Mouse (Mus musculus) adrenal gland, postnatal 4 days (tissue): ENCODE measurements around the gene Lyz1. TPM values are rescaled to one million over a fixed set of nuclear protein-coding genes. Genes with fewer than 3 reads are reported as not detected.
"Not testable (repeated sequence)": the region's sequence is repeated elsewhere in the genome, so short reads cannot be mapped to it uniquely, and the experiment has no call there.

Experiments
- DNase-seq, 2 experiments: peaks; one replicate each; pipeline ENCODE4 v3.0.0; 2021 to 2022; ENCODE audit warnings: low spot score in 2 of 2, mixed read lengths in 2 of 2
- total RNA-seq, 2 experiments: library from RNA; stranded (reverse); gene quantifications; 2 replicates each; pipeline ENCODE4 v1.2.3; 2021

Gene Lyz1
- total RNA-seq, 2 experiments from 2014 or later: 6.8 to 8.3 TPM

- DNase-seq: no peak
These were observed 4.3 kb downstream of the Lyz1 start for GRCm38 (mm10) chr10:117288197-117289033.

- DNase-seq: no peak
These were observed 5.3 kb downstream of the Lyz1 start for GRCm38 (mm10) chr10:117287226-117287850.

- DNase-seq: no peak
These were observed 6.2 kb downstream of the Lyz1 start for GRCm38 (mm10) chr10:117286366-117286970.

GRCm38 (mm10) chr10:117285584-117285983, 7.1 kb downstream of the Lyz1 start:
- not testable (repeated sequence) for DNase-seq

GRCm38 (mm10) chr10:117284578-117285520, 7.8 kb downstream of the Lyz1 start:
- no peak for DNase-seq

GRCm38 (mm10) chr10:117283871-117284577, 8.6 kb downstream of the Lyz1 start:
- DNase-seq: no peak

DNA sequence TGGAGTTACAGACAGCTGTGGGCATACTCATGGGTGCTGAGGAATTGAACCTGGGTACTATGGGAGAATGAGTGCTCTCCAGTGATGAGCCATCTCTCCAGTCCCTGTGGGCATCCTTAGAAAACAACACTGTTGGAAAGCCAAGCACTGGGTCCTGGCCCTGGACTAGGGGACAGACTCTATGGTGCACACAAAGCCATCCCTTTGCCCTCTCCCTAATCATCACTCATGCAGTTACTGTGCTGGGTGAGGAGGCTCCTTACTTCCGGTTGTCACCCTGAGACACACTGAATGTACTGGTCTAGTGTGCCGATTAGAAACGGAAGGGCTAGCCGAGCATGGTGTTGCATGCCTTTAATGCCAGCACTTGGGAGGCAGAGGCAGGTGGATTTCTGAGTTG, 9.5 kb downstream of the Lyz1 start:
- not testable (repeated sequence) for DNase-seq

DNA sequence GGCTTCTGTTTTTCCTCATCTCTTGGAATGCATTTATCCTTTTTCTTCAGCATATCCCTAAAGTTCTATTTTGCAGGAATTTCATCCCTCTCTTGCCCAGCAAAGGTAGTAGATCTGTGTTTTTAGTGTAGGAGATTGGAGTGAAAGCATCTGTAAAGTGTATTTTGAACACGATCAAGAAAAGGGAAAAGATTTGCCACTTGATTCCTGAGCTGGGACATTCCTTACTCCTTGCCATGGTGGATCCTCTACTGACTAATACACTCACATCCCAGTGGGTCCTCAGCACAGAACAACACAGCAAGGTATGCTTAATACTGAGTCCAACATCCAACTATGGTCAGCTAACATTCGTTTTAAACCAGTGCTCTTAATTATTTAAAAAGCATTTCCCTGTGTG, 10.1 kb downstream of the Lyz1 start:
- DNase-seq: no peak

- DNase-seq: no peak
These were observed 10.6 kb downstream of the Lyz1 start, which contains the start of gene Lyz2 for GRCm38 (mm10) chr10:117282049-117282448. Lyz2 (minus strand) TSS chr10:117282321.

DNA sequence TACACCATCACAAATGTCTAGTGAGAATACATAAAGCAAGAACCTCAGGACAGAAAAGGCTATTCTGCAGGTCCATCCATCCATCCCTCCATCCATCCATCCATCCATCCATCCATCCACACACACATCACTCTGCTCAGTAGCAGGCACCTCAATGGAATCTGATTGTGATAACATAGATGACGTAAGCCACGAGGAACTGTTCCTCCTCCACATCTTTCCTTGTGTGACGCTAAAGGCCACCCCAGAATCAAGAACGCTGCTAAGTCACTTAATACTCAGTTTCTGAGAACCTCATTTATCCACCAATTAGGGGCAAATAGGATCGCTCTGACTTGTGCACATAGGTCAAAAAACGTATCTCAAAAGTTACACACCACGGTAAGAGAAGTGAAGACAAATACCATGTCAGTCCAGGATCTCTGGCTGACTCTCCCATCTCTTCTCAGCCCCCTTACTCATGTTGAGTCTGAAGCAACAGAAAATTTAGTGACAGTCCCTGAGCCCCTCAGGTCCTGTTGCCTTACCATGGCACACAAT, 11.2 kb downstream of the Lyz1 start:
- DNase-seq: no peak

DNA sequence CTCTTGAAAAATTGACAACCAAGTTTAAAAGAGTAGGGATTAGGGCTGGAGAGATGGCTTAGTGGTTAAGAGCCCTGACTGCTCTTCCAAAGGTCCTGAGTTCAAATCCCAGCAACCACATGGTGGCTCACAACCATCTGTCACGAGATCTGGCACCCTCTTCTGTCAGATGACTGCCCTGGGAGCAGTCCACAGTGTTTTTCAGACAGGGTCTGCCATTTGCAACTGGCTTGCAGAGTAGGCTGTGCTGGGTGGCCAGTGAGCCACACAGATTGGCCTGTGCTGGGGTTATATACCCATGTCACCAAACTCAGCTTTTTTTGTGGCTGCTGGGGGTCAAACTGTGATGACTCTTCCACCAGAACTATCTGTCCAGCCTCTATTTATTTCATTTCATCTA, 12.7 kb downstream of the Lyz1 start:
- no peak for DNase-seq

GRCm38 (mm10) chr10:117278510-117278909, 14.2 kb downstream of the Lyz1 start:
- DNase-seq: not testable (repeated sequence)

DNA sequence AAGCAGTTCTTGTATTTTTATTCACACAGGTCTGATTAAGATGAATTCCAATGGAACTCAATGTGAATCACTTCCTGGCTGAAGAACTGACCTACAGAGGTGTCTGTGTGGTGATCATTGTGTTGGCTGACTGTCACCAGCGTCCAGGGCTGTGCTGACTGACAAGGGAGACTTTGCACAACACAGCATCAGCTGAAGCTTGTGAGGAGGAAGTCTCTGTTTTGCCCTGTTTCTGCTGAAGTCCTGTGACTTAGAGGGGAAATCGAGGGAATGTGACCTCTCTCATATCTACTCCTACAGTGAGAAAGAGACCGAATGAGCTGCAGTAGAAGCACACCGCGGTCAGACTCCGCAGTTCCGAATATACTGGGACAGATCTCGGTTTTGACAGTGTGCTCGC, 14.9 kb downstream of the Lyz1 start:
- DNase-seq: not testable (repeated sequence)

- no peak for DNase-seq
These were observed 16.8 kb downstream of the Lyz1 start for GRCm38 (mm10) chr10:117275681-117276369.

DNA sequence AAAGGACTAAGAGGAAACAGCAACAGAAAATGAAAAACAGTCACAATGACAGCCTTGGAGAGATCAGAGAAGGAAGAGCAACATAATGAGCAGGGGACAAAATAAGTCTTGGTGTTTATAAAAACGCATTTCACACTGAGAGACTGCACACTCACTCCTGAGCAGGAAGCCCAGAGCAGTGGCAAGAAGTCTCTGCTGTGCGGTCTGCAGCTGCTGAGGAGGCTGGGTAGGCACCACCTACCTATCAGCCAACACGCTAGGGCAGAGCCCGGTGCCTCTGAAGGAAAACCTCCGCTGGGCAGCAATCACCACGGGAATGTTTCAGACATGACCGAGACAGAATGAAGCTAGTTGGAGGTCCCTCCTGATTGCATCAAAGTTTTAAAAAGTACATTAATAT, 18.0 kb downstream of the Lyz1 start:
- DNase-seq: not testable (repeated sequence)

GRCm38 (mm10) chr10:117272023-117272422, 20.6 kb downstream of the Lyz1 start:
- DNase-seq: no peak

- DNase-seq: no peak
These were observed 32.8 kb downstream of the Lyz1 start for GRCm38 (mm10) chr10:117259870-117260269.

DNA sequence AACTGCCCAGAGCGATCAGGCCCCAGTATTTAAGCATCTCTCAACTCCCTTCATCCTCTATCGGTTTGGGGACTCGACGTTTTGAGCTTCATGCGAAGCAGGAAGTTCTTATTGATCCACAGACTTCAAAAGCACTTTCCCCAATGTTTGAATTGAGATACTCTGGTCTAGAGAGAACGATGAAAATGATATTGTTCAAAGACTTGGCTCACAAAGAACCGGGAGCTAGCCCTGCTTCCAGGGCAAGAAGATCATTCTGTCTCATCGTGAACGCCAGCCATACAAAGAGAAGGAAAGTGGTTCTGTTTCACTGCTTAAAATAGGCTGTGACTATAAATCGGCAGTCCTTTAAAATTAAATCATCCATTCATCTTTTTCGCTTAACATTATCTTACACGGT, 54.1 kb downstream of the Lyz1 start, which contains the start of gene 9530003J23Rik:
Gene 9530003J23Rik (minus strand): TSS at position 101 of the 400 bp plus-strand sequence.
- DNase-seq: no peak
